Mouse (Mus musculus): ENCODE data around the gene Clic5.
"Not testable (repeated sequence)": the region's sequence is repeated elsewhere in the genome, so short reads cannot be mapped to it uniquely, and the experiment has no call there.

Gene Clic5

GRCm38 (mm10) chr17:44188042-44188768 is at the start of gene Clic5:
Clic5 (plus strand) TSS chr17:44188584.
- peak; percentile 86 for DNase-seq (ENCODE audit: low spot score)

- DNase-seq (ENCODE audit: low spot score), result no peak
These were observed 42.6 kb upstream of the Clic5 start for GRCm38 (mm10) chr17:44145806-44146205.

GRCm38 (mm10) chr17:44148109-44148846 is 40.1 kb upstream of the Clic5 start:
- no peak for DNase-seq (ENCODE audit: low spot score)

- peak; percentile 66 for DNase-seq (ENCODE audit: low spot score)
These were observed 37.3 kb upstream of the Clic5 start for GRCm38 (mm10) chr17:44151130-44151529.

GRCm38 (mm10) chr17:44151889-44152288 is 36.5 kb upstream of the Clic5 start:
- DNase-seq (ENCODE audit: low spot score), result peak; percentile 67

- peak; percentile 48 for DNase-seq (ENCODE audit: low spot score)
These were observed 34.5 kb upstream of the Clic5 start for GRCm38 (mm10) chr17:44153871-44154270.

GRCm38 (mm10) chr17:44155204-44155603 is 33.2 kb upstream of the Clic5 start:
- DNase-seq (ENCODE audit: low spot score), result peak; percentile 42

- DNase-seq (ENCODE audit: low spot score), result no peak
These were observed 30.2 kb upstream of the Clic5 start for GRCm38 (mm10) chr17:44158186-44158585.

GRCm38 (mm10) chr17:44160449-44160848 is 27.9 kb upstream of the Clic5 start:
- DNase-seq (ENCODE audit: low spot score), result no peak

GRCm38 (mm10) chr17:44162514-44162913 is 25.9 kb upstream of the Clic5 start:
- peak; percentile 53 for DNase-seq (ENCODE audit: low spot score)

GRCm38 (mm10) chr17:44162935-44163334 is 25.4 kb upstream of the Clic5 start:
- peak; percentile 35 for DNase-seq (ENCODE audit: low spot score)

- DNase-seq (ENCODE audit: low spot score), result peak; percentile 69
These were observed 22.5 kb upstream of the Clic5 start for GRCm38 (mm10) chr17:44165730-44166347.

- no peak for DNase-seq (ENCODE audit: low spot score)
These were observed 18.7 kb upstream of the Clic5 start for GRCm38 (mm10) chr17:44169676-44170075.

- no peak for DNase-seq (ENCODE audit: low spot score)
These were observed 18.1 kb upstream of the Clic5 start for GRCm38 (mm10) chr17:44170316-44170715.

GRCm38 (mm10) chr17:44171930-44172329 is 16.5 kb upstream of the Clic5 start:
- no peak for DNase-seq (ENCODE audit: low spot score)

- DNase-seq (ENCODE audit: low spot score), result no peak
These were observed 15.0 kb upstream of the Clic5 start for GRCm38 (mm10) chr17:44173341-44173740.

GRCm38 (mm10) chr17:44177291-44177690 is 11.1 kb upstream of the Clic5 start:
- no peak for DNase-seq (ENCODE audit: low spot score)

- no peak for DNase-seq (ENCODE audit: low spot score)
These were observed 7.0 kb upstream of the Clic5 start for GRCm38 (mm10) chr17:44181346-44181745.

- no peak for DNase-seq (ENCODE audit: low spot score)
These were observed 1.5 kb upstream of the Clic5 start for GRCm38 (mm10) chr17:44186871-44187270.

GRCm38 (mm10) chr17:44187537-44187936 is 847 bp upstream of the Clic5 start:
- DNase-seq (ENCODE audit: low spot score), result not testable (repeated sequence)

GRCm38 (mm10) chr17:44188769-44189145 is 373 bp downstream of the Clic5 start:
- DNase-seq (ENCODE audit: low spot score), result no peak

- peak; percentile 52 for DNase-seq (ENCODE audit: low spot score)
These were observed 1.3 kb downstream of the Clic5 start for GRCm38 (mm10) chr17:44189696-44190095.

GRCm38 (mm10) chr17:44190246-44190645 is 1.9 kb downstream of the Clic5 start:
- DNase-seq (ENCODE audit: low spot score), result no peak
